Mouse (Mus musculus) stomach, postnatal 0 days (tissue): ENCODE data around the gene Kif26a. TPM values are rescaled to one million over a fixed set of nuclear protein-coding genes. Genes with fewer than 3 reads are reported as not detected.

Experiments used
- ATAC-seq: fragments of 200-750 bp; cut with Nextera tagmentation; 2 replicates; pipeline ENCODE4 v1.8.0; 2017; ENCODE audit not compliant: low FRiP score, low TSS enrichment
- DNase-seq: peaks from one replicate; pipeline ENCODE4 v3.0.0-alpha.2; 2016; ENCODE audit warnings: low spot score
- H3K27ac ChIP-seq: fragments of 300-500 bp; sonication (generic); replicated peaks from 2 replicates; pipeline ENCODE4 v1.5.1; 2014; ENCODE audit warnings: mild to moderate bottlenecking, control low read depth
- H3K27me3 ChIP-seq: fragments of 300-500 bp; sonication (generic); 2 replicates; pipeline ENCODE4 v1.6.1; 2014; ENCODE audit warnings: low read length; ENCODE audit not compliant: control insufficient read depth, insufficient read depth
- H3K36me3 ChIP-seq: fragments of 300-500 bp; sonication (generic); 2 replicates; pipeline ENCODE4 v1.6.1; 2014; ENCODE audit warnings: low read length, mixed read lengths; ENCODE audit not compliant: control insufficient read depth, insufficient read depth
- H3K4me1 ChIP-seq: fragments of 300-500 bp; sonication (generic); replicated peaks from 2 replicates; pipeline ENCODE4 v1.6.1; 2014; ENCODE audit warnings: antibody characterized with exemption; ENCODE audit not compliant: control insufficient read depth, insufficient read depth
- H3K4me2 ChIP-seq: fragments of 300-500 bp; sonication (generic); replicated peaks from 2 replicates; pipeline ENCODE4 v1.6.1; 2014; ENCODE audit warnings: low read depth, mild to moderate bottlenecking, control low read depth, moderate library complexity
- H3K4me3 ChIP-seq: fragments of 300-500 bp; sonication (generic); 2 replicates; pipeline ENCODE4 v1.5.1; 2014; ENCODE audit warnings: low read depth, low read length, control low read depth
- H3K9ac ChIP-seq: fragments of 300-500 bp; sonication (generic); 2 replicates; pipeline ENCODE4 v1.6.1; 2014; ENCODE audit warnings: mild to moderate bottlenecking, low read length, control low read depth, mixed read lengths
- H3K9me3 ChIP-seq: fragments of 300-500 bp; sonication (generic); 2 replicates; pipeline ENCODE4 v1.6.1; 2016; ENCODE audit warnings: low read length; ENCODE audit not compliant: control insufficient read depth
- CTCF ChIP-seq: IDR thresholded peaks from 2 replicates; pipeline ENCODE4 v1.5.1; 2016; ENCODE audit warnings: antibody characterized with exemption, low read depth, mild to moderate bottlenecking, moderate library complexity
- EP300 ChIP-seq: optimal IDR thresholded peaks from 2 replicates; pipeline ENCODE3; 2016; ENCODE audit warnings: antibody characterized with exemption
- WGBS: fragments of 180-500 bp; shearing (Covaris S2); extraction: QIAGEN DNeasy Blood & Tissue Kit; methylation state at CpG from one replicate; pipeline ENCODE4 v1.1.7; 2014; 5-methylcytosine and 5-hydroxymethylcytosine counted together
- polyA plus RNA-seq: library from polyadenylated mRNA; unstranded; fragments of >200 nt; fragmentation: Nextera tagmentation; extraction: Ambion mirVana; gene quantifications from 2 replicates; pipeline ENCODE4 v1.2.1, GENCODE M21; 2015

Gene Kif26a
- polyA plus RNA-seq, 1 experiment from 2014 or later = 0.75 TPM

DNA sequence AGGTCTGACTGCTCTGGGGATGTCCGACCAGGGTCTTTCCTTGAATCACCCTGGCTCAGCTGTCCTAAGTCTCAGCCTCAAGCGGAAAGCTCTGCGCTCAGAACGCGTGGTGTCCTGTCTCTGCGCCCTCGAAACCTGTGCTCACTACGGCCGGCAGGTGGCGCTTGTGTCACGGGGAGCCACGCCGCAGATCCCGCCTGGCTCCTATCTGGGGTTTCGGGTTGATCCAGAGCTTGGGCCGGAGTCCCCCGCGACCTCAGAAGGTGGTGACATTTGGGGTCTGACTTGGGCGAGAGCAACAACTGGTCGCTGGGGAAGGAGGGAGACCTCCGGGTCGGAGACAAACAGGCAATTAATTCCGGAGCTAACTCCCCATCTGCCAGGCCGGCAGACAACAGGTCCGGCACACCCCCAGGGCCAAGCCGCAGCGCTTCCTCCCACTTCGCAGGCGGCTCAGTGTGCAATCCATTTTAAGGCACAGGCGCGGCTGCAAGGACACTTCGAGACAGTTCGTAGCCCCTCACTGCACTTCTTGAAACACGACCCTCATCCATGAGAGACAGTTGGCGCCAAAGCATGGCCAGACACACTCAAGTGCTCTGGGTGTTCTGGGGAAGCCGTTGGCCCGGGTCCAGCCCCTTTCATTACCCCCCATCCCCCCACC lies 665 bp upstream of the Kif26a start:
- DNase-seq (peak; percentile 83), ATAC-seq (peak; percentile 58)
- WGBS = under 1% methylated on average over 37 of the region's 37 CpGs
- peak; percentile 99 for TF ChIP-seq CTCF
- TF ChIP-seq EP300 = no peak
- Histone ChIP-seq H3K4me3 (peak overlapping the region; percentile 43), H3K27ac (no peak overlapping the region), H3K9me3 (no peaks in the 10 kb centered on the region), H3K4me1 (no peaks in the 10 kb centered on the region; the same call in 1 of the 2 replicates), H3K27me3 (peaks cover 19% of the 10 kb centered on the region), H3K4me2 (peak overlapping the region; percentile 75), H3K36me3 (no peaks in the 10 kb centered on the region), H3K9ac (no peak overlapping the region)

DNA sequence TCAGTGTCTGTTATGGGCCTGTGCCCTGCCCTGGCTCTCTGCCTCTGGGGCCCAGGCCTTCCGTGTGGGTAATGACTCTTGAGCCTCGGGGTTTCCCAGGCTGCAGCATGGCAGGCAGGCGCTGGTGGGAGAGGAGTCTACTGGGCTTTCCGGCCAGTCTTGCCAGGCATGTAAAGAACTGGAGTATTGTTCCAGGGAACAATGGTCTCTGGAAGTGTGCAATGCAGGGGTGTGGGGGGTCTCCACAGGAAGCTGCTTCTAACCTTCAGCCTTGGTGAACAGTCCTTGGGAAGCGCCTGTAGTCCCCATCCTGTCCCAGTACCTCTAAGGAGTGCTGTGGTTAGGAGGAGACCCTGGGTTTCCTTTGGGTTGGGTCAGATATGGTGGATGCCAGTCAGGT lies 1.4 kb downstream of the Kif26a start:
- H3K4me2 ChIP-seq = peak overlapping the region; percentile 75
- no peaks in the 10 kb centered on the region for H3K9me3 ChIP-seq
- no peaks in the 10 kb centered on the region; the same call in 1 of the 2 replicates for H3K4me1 ChIP-seq
- H3K27me3 ChIP-seq = peaks cover 13% of the 10 kb centered on the region
- no peak overlapping the region for H3K27ac ChIP-seq
- no peaks in the 10 kb centered on the region for H3K36me3 ChIP-seq
- no peak for ATAC-seq
- TF ChIP-seq CTCF (no peak), EP300 (no peak)
- WGBS = 50% methylated on average over 5 of the region's 5 CpGs
- DNase-seq = no peak
- peak overlapping the region; percentile 63; the same call in 1 of the 2 replicates for H3K9ac ChIP-seq
- H3K4me3 ChIP-seq = peak overlapping the region; percentile 43

DNA sequence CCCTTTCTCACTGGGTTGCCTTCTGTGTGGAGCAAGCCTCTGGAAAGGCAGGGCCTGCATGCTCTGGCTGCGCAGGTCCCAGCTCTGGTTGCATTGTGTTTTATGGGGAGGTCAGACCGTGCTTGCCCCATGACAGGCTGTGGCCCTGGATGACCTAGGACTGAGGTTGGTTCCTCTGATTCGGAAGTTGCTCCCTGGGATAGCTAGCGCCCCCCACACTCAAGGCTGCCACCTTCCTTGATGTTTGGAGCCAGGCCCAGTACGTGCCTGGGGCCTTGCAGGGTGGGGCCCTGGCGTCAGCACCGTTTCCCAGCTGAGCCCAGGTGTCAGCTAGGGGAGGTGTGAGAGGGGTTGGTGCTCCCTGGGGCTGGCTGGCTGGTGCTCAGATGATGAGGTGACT lies 4.0 kb downstream of the Kif26a start:
- no peak for DNase-seq
- peaks cover under 1% of the 10 kb centered on the region; the same call in 1 of the 2 replicates for H3K27me3 ChIP-seq
- ATAC-seq = no peak
- no peaks in the 10 kb centered on the region for H3K36me3 ChIP-seq
- no peak for TF ChIP-seq CTCF
- TF ChIP-seq EP300 = no peak
- H3K9me3 ChIP-seq = no peaks in the 10 kb centered on the region
- WGBS = 48% methylated on average over 7 of the region's 7 CpGs
- H3K9ac ChIP-seq = no peak overlapping the region
- H3K4me3 ChIP-seq = no peak overlapping the region
- H3K4me1 ChIP-seq = no peaks in the 10 kb centered on the region; the same call in 1 of the 2 replicates
- no peak overlapping the region for H3K27ac ChIP-seq
- H3K4me2 ChIP-seq = no peak overlapping the region

DNA sequence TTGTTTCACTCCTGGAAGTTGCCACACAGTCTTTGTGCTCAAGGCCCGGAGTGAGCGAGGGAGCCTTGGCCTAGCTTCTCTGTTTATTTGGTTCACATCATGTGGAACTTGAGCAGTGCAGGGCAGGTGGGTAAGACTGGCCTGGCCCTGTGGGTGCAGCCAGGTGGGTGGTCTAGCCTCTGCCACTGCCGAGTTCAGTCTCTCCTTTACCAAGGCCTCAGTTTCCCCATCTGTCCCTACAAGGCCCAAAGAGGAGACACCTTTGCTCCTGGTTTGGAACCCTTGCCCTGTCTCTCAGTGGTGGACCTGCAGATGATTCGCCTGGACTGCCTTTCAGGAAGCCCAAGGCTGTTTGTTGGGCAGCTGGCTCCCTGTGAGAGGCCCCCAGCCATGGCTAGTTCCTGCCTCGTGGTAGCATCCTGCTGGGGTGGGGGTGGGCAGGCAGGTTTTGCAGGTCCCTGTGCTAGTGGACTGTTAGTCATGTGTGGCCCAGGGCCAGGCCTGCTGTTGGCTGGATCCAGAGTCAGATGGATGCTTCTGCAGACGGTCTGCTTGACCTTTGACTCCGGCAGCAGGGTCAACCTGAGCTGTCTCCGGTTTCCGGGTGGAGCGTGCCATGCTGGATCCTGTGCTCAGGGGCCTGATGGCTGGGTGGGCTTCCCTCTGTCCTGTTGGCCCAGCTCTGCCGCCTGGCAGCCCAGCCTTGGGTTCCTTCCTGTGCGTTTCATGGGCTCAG lies 5.4 kb downstream of the Kif26a start:
- DNase-seq (no peak), ATAC-seq (no peak; the same call in 1 of the 2 replicates)
- Histone ChIP-seq H3K27me3 (no peaks in the 10 kb centered on the region), H3K27ac (peak overlapping the region; percentile 45; the same call in 1 of the 2 replicates), H3K4me1 (no peaks in the 10 kb centered on the region), H3K9me3 (no peaks in the 10 kb centered on the region), H3K4me3 (no peak overlapping the region), H3K36me3 (no peaks in the 10 kb centered on the region), H3K9ac (no peak overlapping the region), H3K4me2 (no peak overlapping the region)
- TF ChIP-seq EP300 (no peak), CTCF (no peak)
- WGBS = 51% methylated on average over 12 of the region's 12 CpGs

DNA sequence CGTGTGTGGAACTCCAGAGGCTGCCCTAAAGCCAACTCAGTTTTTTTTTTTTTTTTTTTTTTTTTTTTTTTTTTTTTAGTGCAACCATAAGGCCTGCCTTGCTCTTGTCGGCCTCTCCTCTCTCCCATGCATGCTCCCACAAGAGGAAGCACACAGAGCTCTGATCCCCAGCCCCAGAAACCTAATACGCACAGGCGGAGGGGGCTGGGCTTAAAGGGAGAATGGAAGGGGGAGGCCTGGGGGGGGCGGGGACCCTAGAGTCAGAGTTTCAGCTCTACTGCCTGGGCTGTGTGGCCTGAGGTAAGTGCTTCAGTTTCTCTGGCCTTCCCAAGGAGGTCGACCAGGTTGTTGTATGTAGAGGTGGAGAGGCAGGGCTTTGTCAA lies 6.0 kb downstream of the Kif26a start:
- Histone ChIP-seq H3K9me3 (no peaks in the 10 kb centered on the region), H3K4me2 (no peak overlapping the region), H3K4me3 (no peak overlapping the region), H3K27me3 (no peaks in the 10 kb centered on the region), H3K36me3 (no peaks in the 10 kb centered on the region), H3K27ac (no peak overlapping the region), H3K4me1 (no peaks in the 10 kb centered on the region), H3K9ac (no peak overlapping the region)
- DNase-seq (no peak), ATAC-seq (no peak)
- no peak for TF ChIP-seq EP300
- no peak for TF ChIP-seq CTCF
- WGBS = 62% methylated on average over 6 of the region's 6 CpGs

DNA sequence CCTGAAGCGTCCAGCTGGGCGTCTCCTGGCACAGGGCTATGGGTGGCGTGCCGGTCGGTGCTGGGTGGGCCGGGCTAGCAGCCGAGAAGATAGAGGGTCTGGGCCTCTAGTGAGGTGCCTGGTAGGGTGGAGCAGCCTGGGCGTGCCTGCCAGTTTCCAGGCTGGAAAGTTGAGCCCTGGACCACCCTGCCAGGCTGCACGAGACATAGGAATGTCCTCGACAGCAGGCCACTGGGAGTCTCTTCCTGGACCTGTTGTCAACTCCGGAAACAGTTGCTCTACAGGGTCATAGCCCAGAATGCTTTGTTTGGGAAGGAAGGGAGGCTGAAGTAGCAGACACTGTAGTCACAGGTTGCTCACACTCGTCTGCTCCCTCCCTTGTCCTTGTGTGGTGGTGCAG lies 7.6 kb downstream of the Kif26a start:
- DNase-seq (no peak), ATAC-seq (no peak)
- no peak for TF ChIP-seq CTCF
- TF ChIP-seq EP300 = no peak
- WGBS = 75% methylated on average over 12 of the region's 12 CpGs
- Histone ChIP-seq H3K9me3 (no peaks in the 10 kb centered on the region), H3K36me3 (no peaks in the 10 kb centered on the region), H3K4me1 (no peaks in the 10 kb centered on the region), H3K9ac (no peak overlapping the region), H3K4me3 (no peak overlapping the region), H3K4me2 (no peak overlapping the region), H3K27ac (0 out of 2 replicates have a peak overlapping the region, but pooled peaks have one; percentile 13), H3K27me3 (no peaks in the 10 kb centered on the region)
